Mouse (Mus musculus) thymus, adult 18-20 months (tissue): ENCODE results near the gene Mast3.
A peak's percentile ranks its signal among the peaks of the same experiment; 100 is the strongest.
"Not testable (repeated sequence)": the region's sequence is repeated elsewhere in the genome, so short reads cannot be mapped to it uniquely, and the experiment has no call there.

ENCODE experiments used
- DNase-seq, 2 experiments: peaks; one replicate each; pipeline ENCODE4 v3.0.0; 2022; ENCODE audit warnings: mixed read lengths in 2 of 2

The Mast3 gene

GRCm38 (mm10) chr8:70833520-70833919 is 28.7 kb upstream of the Mast3 start:
- no peak for DNase-seq

GRCm38 (mm10) chr8:70833018-70833482 is 28.2 kb upstream of the Mast3 start:
- peak in 1 of 2 experiments; percentile 41 for DNase-seq

- no peak for DNase-seq
Measured at GRCm38 (mm10) chr8:70832371-70832770, 27.5 kb upstream of the Mast3 start.

DNA sequence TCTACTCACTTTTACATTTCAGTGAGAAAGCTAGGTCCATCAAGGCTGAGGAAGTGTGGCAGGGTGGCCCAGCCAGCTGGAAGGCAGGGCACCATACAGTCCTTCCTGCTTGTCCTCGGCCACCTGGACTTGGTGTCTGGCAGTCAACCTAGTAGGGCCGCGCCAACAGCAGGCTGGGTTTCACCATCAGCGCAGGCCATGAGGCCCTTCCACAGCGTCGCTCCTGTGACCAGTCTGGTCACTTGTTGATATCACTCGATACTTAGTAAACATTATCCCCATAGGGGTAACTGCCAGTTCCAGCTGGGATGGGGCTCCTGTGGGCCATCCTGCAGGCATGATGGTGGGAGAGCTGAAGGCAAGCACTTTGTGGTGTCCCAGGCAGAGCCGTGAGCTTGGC is 26.7 kb upstream of the Mast3 start:
- DNase-seq, result no peak

DNA sequence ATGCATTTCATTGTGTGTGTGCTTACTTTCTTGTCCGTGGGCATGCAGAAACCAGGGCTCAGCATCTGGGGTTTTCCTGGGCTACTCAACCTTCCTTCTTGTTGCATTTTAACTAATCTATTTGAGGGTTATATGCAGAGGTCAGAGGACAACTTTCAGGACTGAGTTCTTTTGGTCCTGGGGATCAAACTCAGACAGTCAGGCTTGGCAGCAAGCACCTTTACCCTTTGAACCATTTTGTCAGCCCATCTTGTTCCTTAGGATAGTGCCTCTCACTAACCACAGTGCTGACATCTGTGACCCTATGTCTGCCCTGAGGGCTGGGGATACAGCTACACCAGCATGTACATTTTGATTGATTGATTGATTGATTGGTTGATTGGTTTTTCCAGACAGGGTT is 22.9 kb upstream of the Mast3 start:
- no peak for DNase-seq

- DNase-seq, result no peak
Measured at GRCm38 (mm10) chr8:70827010-70827409, 22.2 kb upstream of the Mast3 start.

GRCm38 (mm10) chr8:70825816-70826215 is 21.0 kb upstream of the Mast3 start:
- DNase-seq, result no peak

GRCm38 (mm10) chr8:70823802-70824201 is 18.9 kb upstream of the Mast3 start:
- DNase-seq, result no peak

DNA sequence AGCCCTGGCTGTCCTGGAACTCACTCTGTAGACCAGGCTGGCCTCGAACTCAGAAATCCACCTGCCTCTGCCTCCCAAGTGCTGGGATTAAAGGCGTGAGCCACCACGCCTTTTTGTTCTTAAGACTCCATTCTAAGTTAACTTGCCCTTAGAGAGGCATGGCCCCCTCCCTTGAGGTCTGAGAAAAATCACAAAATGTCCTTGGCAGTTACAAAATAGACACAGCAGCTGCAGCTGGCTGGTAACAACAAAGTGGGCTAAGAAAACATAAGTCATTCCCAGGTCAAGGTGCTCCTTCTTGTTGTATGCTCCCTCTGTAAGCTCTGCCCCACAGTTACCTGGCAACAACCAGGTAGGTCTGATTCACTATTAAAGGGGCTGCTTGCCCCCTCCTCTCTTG is 17.7 kb upstream of the Mast3 start:
- not testable (repeated sequence) for DNase-seq

DNA sequence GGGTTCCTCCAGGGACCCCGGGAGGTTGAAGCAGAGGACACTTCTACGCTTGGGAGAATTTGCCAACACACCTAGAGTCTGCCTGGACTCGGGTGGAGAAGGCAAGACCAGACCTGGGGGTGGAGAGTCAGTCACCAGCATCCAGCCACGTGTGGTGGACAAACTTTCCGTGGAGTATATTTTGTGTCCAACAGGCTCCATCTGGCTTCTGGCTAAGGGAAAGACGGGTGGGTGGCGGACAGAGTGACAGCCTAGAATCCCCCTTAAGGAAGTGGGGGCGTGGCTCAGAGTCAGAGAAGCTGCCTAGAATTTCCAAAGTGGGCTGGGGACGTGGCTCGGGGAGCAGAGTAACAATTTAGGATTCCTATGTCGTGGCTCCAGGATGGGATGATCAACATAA is 17.1 kb upstream of the Mast3 start:
- no peak for DNase-seq

DNA sequence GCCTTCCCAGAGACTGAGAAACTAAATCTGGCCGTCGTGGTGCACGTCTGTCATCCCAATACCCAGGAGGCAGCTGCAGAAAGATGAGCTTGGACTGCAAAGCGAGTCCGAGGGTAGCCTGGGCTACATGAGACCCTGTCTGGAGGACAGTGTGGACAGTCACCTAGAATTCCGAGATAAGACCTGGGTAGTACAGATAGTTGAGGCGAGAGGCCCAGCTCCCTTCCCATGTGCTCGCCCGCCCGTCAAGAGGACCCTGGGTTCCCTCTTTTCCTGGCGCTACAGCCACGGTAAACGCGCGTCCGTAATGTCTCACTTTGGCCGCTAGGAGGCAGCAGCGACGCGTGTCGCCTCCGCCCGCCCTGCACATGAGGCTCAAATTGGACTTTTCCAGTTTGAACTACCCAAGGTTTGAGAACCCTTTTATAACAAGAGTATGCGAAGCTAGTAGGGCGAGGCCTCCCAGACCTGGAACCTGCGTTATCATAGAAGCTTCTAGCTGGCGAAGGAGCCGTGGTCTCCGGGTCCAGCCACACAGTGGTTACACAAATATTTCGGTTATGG is 16.6 kb upstream of the Mast3 start:
- peak in 1 of 2 experiments; percentile 42 for DNase-seq

DNA sequence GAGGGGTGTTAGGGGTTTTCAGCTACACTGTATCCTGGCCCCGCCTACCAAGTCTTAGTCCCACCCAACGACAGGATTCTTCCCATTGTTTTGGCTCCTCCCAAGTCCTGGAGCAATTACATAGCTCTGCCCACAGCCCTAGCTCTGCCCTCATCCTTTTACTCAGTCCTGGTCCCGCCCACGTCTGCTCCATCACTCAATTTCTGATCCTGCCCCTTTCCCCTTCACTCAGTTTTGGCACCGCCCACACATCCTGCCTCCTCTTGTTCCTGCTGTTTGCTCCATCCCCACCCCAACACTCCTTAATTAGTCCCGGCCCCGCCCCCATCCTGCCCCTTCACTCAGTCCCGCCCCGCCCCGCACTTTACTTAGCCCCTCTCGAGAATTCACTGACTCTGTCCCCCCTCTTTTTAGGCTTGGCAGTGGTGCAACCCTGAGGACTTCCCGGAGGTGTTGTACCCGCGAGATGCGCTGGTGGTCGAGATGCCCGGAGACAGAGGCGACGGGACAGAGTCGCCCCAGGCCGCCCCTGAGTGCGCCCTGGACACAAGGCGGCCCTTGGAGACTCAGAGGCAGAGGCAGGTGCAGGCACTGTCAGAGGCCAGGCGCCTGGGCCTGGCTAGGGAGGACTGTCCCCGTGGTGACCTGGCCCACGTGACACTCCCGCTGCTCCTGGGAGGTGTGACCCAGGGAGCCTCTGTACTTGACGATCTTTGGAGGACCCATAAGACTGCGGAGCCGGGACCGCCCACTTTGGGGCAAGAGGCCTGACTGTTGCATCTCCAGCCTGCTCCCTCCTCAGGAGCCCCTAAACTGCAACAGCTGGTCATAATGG is 15.5 kb upstream of the Mast3 start:
- DNase-seq, result no peak

GRCm38 (mm10) chr8:70816679-70817078 is 11.8 kb upstream of the Mast3 start:
- no peak for DNase-seq

GRCm38 (mm10) chr8:70812885-70813284 is 8.0 kb upstream of the Mast3 start:
- no peak for DNase-seq

DNA sequence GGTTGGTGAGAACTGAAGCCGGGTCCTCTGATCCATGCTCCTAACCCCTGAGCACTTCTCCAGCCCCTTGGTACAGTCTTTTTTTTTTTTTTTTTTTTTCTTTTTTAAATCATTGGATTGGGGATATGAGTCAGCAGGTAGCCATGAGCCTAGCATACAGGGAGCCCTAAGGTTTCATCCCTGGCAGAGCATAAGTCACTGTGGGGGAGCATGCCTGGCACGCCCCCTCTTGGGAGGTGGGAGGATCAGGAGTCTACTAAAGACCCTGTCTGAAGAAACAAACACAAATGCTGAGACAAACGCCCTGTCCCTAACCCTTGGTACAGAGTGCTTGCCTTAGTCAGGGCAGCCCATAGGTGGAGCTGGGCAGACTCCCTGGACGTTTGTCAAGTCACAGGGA is 7.2 kb upstream of the Mast3 start:
- DNase-seq, result no peak

DNA sequence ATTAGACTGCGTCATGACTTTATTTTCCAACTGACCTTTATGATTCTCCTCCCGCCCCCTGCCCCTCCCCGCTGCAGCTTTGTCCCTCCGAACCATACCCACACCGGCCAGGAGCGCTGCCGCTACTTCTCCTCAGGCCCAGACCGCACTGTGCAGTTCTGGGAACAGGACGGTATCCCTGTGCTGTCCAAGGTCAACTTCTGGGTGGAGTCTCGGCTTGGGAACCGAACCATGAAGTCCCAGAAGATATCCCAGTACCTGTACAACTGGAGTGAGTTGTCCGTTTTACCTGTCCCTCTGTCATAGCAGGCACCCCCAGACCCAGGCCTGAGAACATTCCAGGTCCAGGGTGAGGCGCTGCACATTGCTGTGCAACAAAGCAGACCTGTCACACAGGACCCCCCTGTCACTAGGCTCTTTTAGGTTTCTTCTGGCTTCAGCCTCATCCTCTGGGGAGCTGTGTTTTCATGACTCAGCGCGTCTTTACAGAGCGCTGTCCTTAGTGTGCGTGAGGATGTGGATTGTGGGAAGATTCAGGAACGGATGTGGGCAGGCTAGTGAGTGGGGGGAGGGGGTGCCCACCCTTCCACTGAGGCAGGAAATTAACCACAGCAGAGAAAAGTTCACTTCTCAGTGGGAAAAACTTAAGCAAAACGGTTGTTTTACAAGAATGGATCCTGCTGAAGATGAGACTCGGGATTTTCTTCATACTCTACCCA is 6.3 kb upstream of the Mast3 start:
- peak; percentile 66 to 80 for DNase-seq

GRCm38 (mm10) chr8:70808955-70809701 is 4.3 kb upstream of the Mast3 start:
- DNase-seq, result peak; percentile 69 to 80

DNA sequence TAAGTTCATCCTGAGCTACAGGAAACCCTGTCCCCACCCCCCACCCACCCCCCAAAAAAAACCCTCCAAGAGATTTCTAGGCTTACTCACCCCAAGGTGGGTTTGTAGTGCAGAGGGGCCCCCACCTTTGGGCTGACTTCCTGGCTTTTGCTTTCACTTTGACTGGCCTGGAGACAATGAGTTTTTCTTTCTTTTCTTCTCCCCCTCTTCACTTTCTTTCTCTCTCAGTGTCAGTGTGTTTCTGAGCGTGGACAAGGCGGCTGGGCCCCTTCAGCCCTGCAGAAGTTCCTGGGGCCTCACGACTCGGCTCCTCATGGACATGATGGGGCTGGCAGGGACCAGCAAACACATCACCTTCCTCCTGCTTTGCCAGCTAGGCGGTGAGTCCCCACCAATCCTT is 3.4 kb upstream of the Mast3 start, which contains the start of gene Il12rb1:
Gene Il12rb1 (plus strand): TSS at position 211 of the 400 bp plus-strand sequence.
- no peak for DNase-seq

DNA sequence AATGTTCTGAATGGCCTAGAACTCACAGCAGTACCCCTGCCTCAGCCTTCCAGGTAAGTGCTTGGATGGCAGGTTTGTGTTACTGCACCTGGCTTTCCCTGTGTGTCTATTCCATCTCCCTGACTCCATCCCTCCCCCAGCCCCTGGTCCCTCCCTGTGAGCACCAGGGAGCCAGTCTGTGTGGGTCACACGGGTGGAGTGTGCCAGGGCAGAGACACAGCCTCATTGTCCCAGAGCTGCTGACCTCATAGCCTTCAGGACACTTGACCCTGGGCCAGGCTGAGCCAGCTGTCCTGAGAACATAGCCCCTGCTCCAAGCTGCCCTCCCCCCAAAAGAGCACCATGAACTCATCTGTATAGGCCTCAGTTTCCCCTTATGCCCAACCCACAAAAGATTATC is 2.5 kb upstream of the Mast3 start:
- DNase-seq, result no peak

DNA sequence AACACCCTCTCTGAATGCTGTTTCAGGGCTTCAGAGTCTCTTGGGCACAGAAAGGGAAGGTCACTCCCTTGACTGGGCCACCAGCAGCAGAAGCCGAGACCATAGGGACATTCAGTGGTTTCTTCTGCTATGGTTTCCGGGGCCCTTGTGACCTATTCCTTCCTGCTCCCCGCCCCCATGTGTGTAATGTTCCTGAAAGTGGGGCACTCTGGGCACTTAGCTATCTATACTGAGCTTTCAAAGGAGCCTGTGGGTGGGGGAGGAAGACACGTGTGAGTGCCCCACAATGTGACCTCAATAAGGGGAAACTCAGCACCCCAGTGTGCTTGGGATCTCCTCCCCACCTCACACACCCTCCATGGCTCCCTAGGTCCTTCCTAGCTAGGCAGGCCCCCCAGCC is 1.7 kb upstream of the Mast3 start:
- peak; percentile 73 to 87 for DNase-seq

GRCm38 (mm10) chr8:70803761-70804480 is 933 bp downstream of the Mast3 start:
- peak; percentile 82 to 84 for DNase-seq
